Mouse (Mus musculus) limb, embryonic 11.5 days (tissue): ENCODE measurements around the gene Taf8. TPM values are rescaled to one million over a fixed set of nuclear protein-coding genes. Genes with fewer than 3 reads are reported as not detected.

Experiments
- ATAC-seq: fragments of 200-750 bp; cut with Nextera tagmentation; 2 replicates; pipeline ENCODE4 v1.8.0; 2017; ENCODE audit warnings: low read depth; ENCODE audit not compliant: insufficient number of reproducible peaks, low FRiP score, low TSS enrichment
- DNase-seq: peaks from one replicate; pipeline ENCODE4 v3.0.0-alpha.2; 2015; ENCODE audit warnings: low spot score
- H3K27ac ChIP-seq: fragments of 300-500 bp; sonication (generic); replicated peaks from 2 replicates; pipeline ENCODE4 v1.5.1; 2014; ENCODE audit warnings: low read depth, mild to moderate bottlenecking, low read length
- H3K27me3 ChIP-seq: fragments of 300-500 bp; sonication (generic); 2 replicates; pipeline ENCODE4 v1.6.1; 2014; ENCODE audit warnings: mild to moderate bottlenecking, low read length, mixed read lengths; ENCODE audit not compliant: control insufficient read depth, insufficient read depth
- H3K36me3 ChIP-seq: fragments of 300-500 bp; sonication (generic); 2 replicates; pipeline ENCODE4 v1.6.1; 2014; ENCODE audit warnings: mild to moderate bottlenecking, low read length, moderate library complexity, mixed read lengths; ENCODE audit not compliant: control insufficient read depth, insufficient read depth
- H3K4me1 ChIP-seq: fragments of 300-500 bp; sonication (generic); 2 replicates; pipeline ENCODE4 v1.6.1; 2014; ENCODE audit warnings: low read length, mixed read lengths; ENCODE audit not compliant: control insufficient read depth, insufficient read depth
- H3K4me2 ChIP-seq: fragments of 300-500 bp; sonication (generic); 2 replicates; pipeline ENCODE4 v1.6.1; 2014; ENCODE audit warnings: low read depth, mild to moderate bottlenecking, moderate library complexity; ENCODE audit not compliant: severe bottlenecking
- H3K4me3 ChIP-seq: fragments of 300-500 bp; sonication (generic); 2 replicates; pipeline ENCODE4 v1.5.1; 2014; ENCODE audit warnings: low read depth, low read length
- H3K9ac ChIP-seq: fragments of 300-500 bp; sonication (generic); 2 replicates; pipeline ENCODE4 v1.6.1; 2014; ENCODE audit warnings: mild to moderate bottlenecking, low read length
- H3K9me3 ChIP-seq: fragments of 300-500 bp; sonication (generic); 2 replicates; pipeline ENCODE4 v1.6.1; 2016; ENCODE audit warnings: low read length; ENCODE audit not compliant: control insufficient read depth
- WGBS: fragments of 180-500 bp; shearing (Covaris S2); extraction: QIAGEN DNeasy Blood & Tissue Kit; methylation state at CpG from one replicate; pipeline ENCODE4 v1.1.7; 2014; 5-methylcytosine and 5-hydroxymethylcytosine counted together
- polyA plus RNA-seq: library from polyadenylated mRNA; unstranded; fragments of >200 nt; fragmentation: Nextera tagmentation; extraction: Ambion mirVana; gene quantifications from 2 replicates; pipeline ENCODE4 v1.2.1, GENCODE M21; 2014

Taf8 gene
- polyA plus RNA-seq, 1 experiment from 2014 or later, result 33.7 TPM

GRCm38 (mm10) chr17:47512956-47513775, 11.1 kb upstream of the Taf8 start:
- no peak overlapping the region for H3K4me2 ChIP-seq
- WGBS, result 74% methylated on average over 10 of the region's 10 CpGs
- no peak overlapping the region for H3K4me3 ChIP-seq
- H3K9ac ChIP-seq, result no peak overlapping the region
- H3K36me3 ChIP-seq, result no peaks in the 10 kb centered on the region
- no peak overlapping the region for H3K27ac ChIP-seq
- H3K4me1 ChIP-seq, result peaks cover 4% of the 10 kb centered on the region; the same call in 1 of the 2 replicates
- no peaks in the 10 kb centered on the region for H3K9me3 ChIP-seq
- ATAC-seq (no peak), DNase-seq (no peak)
- no peaks in the 10 kb centered on the region for H3K27me3 ChIP-seq

DNA sequence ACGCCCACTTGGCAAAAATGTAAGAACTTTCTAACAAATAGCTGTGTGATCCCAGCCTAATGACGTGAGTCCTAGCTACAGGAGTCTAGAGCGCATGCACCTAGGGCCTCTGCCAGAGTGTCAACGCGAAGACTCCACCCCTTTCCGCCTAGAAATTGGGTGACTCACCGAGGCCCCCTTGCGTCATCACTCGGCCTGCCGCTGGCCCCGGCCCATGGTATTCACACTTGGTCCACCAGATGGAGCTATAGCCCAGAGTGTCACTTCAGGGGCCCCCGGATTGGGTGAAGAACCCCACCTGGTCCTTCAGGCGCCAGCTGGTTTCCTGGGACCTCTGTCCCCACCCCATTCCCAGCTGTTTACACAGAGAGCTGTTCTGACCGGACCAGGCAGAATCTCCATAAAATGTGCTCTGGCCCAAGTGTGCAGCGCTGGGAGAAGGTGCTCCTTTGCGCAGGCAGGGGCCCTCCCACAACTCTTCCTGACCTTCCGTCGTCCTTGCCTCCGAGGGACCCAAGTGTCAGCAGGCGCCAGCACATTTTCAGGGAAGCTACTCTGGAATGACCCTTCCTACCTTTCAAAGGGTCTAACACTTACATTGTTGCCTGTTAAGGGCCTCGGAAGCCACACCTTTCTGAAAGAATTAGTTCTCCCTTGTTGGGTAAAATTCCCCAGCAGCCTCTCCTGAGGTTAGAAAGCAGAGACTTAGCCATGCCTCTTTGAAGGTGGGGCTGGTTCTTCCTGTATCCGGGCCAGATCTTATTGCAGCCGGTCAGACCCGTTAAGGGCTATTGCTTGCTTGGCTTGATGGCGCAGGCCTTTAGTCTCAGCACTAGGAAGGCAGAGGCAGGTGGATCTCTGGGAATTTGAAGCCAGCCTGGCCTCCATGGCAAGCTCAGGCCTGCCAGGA, 9.3 kb upstream of the Taf8 start:
- ATAC-seq (peak; percentile 85), DNase-seq (peak; percentile 98)
- Histone ChIP-seq H3K9ac (no peak overlapping the region), H3K4me2 (peak overlapping the region; percentile 32), H3K4me1 (peaks cover 4% of the 10 kb centered on the region; the same call in 1 of the 2 replicates), H3K36me3 (no peaks in the 10 kb centered on the region), H3K9me3 (no peaks in the 10 kb centered on the region), H3K27me3 (no peaks in the 10 kb centered on the region), H3K4me3 (0 out of 2 replicates have a peak overlapping the region, but pooled peaks have one; percentile 3), H3K27ac (0 out of 2 replicates have a peak overlapping the region, but pooled peaks have one; percentile 39)
- 14% methylated on average over 25 of the region's 25 CpGs for WGBS

- Histone ChIP-seq H3K27ac (0 out of 2 replicates have a peak overlapping the region, but pooled peaks have one; percentile 47), H3K36me3 (no peaks in the 10 kb centered on the region), H3K9ac (no peak overlapping the region), H3K4me3 (no peak overlapping the region), H3K4me2 (no peak overlapping the region), H3K9me3 (no peaks in the 10 kb centered on the region), H3K4me1 (peaks cover 7% of the 10 kb centered on the region; the same call in 1 of the 2 replicates), H3K27me3 (no peaks in the 10 kb centered on the region)
- ATAC-seq (no peak), DNase-seq (no peak)
- 62% methylated on average over 9 of the region's 9 CpGs for WGBS
Observed at GRCm38 (mm10) chr17:47509031-47509705, 7.1 kb upstream of the Taf8 start.

- Histone ChIP-seq H3K4me2 (no peak overlapping the region), H3K4me1 (peaks cover 7% of the 10 kb centered on the region; the same call in 1 of the 2 replicates), H3K27me3 (no peaks in the 10 kb centered on the region), H3K4me3 (no peak overlapping the region), H3K36me3 (no peaks in the 10 kb centered on the region), H3K9ac (no peak overlapping the region), H3K9me3 (no peaks in the 10 kb centered on the region), H3K27ac (no peak overlapping the region)
- ATAC-seq, result 0 out of 2 replicates have a peak, but pooled peaks have one; percentile 41
- WGBS, result 49% methylated on average over 12 of the region's 12 CpGs
- DNase-seq, result peak; percentile 56
Observed at GRCm38 (mm10) chr17:47508012-47508608, 6.0 kb upstream of the Taf8 start.

DNA sequence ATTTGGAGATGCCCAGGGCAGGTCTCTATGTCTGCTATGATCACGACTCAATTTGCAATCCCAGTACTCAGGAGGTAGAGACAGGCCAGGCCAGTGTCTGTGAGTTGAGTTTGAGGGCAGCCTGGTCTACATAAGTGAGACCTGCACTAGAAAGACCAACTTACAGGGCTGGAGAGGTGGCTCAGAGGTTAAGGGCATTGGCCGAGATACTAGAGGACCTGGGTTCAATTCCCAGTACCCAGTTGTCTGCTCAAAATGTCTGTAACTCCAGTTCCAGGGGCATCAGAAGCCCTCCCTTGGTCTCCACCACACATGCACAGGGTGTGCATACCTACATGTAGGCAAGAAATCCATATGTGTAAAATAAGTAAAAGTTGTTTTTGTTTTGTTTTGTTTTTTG, 5.4 kb upstream of the Taf8 start:
- no peak overlapping the region for H3K4me3 ChIP-seq
- H3K9me3 ChIP-seq, result no peaks in the 10 kb centered on the region
- no peak overlapping the region for H3K9ac ChIP-seq
- ATAC-seq (no peak), DNase-seq (no peak)
- no peak overlapping the region for H3K4me2 ChIP-seq
- H3K27me3 ChIP-seq, result no peaks in the 10 kb centered on the region
- H3K4me1 ChIP-seq, result peaks cover 7% of the 10 kb centered on the region; the same call in 1 of the 2 replicates
- WGBS, result 92% methylated on average over 2 of the region's 2 CpGs
- no peak overlapping the region for H3K27ac ChIP-seq
- H3K36me3 ChIP-seq, result no peaks in the 10 kb centered on the region

- no peaks in the 10 kb centered on the region for H3K27me3 ChIP-seq
- no peak overlapping the region for H3K9ac ChIP-seq
- H3K4me3 ChIP-seq, result no peak overlapping the region
- no peaks in the 10 kb centered on the region for H3K36me3 ChIP-seq
- DNase-seq, result no peak
- no peak for ATAC-seq
- 90% methylated on average over 4 of the region's 4 CpGs for WGBS
- H3K27ac ChIP-seq, result no peak overlapping the region
- no peaks in the 10 kb centered on the region for H3K9me3 ChIP-seq
- H3K4me1 ChIP-seq, result peaks cover 7% of the 10 kb centered on the region; the same call in 1 of the 2 replicates
- no peak overlapping the region for H3K4me2 ChIP-seq
Observed at GRCm38 (mm10) chr17:47506697-47507096, 4.6 kb upstream of the Taf8 start.

DNA sequence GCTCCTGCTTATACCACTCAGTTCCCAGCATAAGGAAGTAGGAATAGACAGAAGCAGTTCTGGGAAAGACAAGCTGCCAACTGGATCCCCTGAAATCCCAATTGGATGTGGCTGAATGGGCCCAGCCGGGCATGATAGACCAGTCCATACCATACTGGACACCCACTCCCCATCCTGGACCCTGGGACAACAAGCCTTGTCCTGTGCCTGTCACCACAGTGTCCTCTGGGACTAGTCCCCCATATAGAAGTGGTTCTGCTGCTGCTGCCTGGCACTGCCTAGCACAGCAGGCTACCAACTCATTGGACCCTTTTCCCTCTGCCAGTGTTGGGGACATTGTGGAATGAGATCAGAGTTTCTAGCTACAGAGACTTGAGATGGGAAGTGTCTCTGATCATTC, 4.0 kb upstream of the Taf8 start:
- Histone ChIP-seq H3K27me3 (no peaks in the 10 kb centered on the region), H3K9ac (no peak overlapping the region), H3K36me3 (no peaks in the 10 kb centered on the region), H3K27ac (no peak overlapping the region), H3K4me3 (no peak overlapping the region), H3K4me2 (no peak overlapping the region), H3K4me1 (peaks cover 6% of the 10 kb centered on the region; the same call in 1 of the 2 replicates), H3K9me3 (no peaks in the 10 kb centered on the region)
- DNase-seq (peak; percentile 20), ATAC-seq (no peak)
- WGBS, result 84% methylated on average over 1 of the region's 1 CpGs
